Mouse (Mus musculus) MEL (cell line): Measurements from ENCODE around the gene Zfp652. TPM values are rescaled to one million over a fixed set of nuclear protein-coding genes. Genes with fewer than 3 reads are reported as not detected.

ENCODE experiments used
- DNase-seq: peaks from one replicate; pipeline ENCODE4 v3.0.0; 2011; ENCODE audit warnings: low read depth, low spot score
- H3K27ac ChIP-seq: 2 replicates; pipeline ENCODE4 v1.5.1; 2012; ENCODE audit warnings: low read depth, mild to moderate bottlenecking, control low read depth, low read length, moderate library complexity; ENCODE audit not compliant: control insufficient read depth
- H3K27me3 ChIP-seq, 2 experiments: fragments of 150-350 bp in 1 of 2; sonication (generic) in 1 of 2; 2 replicates each; pipeline ENCODE4 v1.6.1; 2012; ENCODE audit warnings: low read length in 2 of 2, mild to moderate bottlenecking in 2 of 2, improper control_type of control experiment in 1 of 2, moderate library complexity in 1 of 2; ENCODE audit not compliant: insufficient read depth in 2 of 2, control insufficient read depth in 1 of 2
- H3K36me3 ChIP-seq, 2 experiments: 2 replicates each; pipeline ENCODE4 v1.6.1; 2012 to 2014; ENCODE audit warnings: low read length in 2 of 2, improper control_type of control experiment in 1 of 2, inconsistent platforms in 1 of 2, mild to moderate bottlenecking in 1 of 2; ENCODE audit not compliant: insufficient read depth in 2 of 2, control insufficient read depth in 1 of 2
- H3K4me1 ChIP-seq, 2 experiments: fragments of 150-350 bp in 1 of 2; sonication (generic) in 1 of 2; 2 replicates each; pipeline ENCODE4 v1.6.1; 2012; ENCODE audit warnings: low read length in 2 of 2, improper control_type of control experiment in 1 of 2, mild to moderate bottlenecking in 1 of 2; ENCODE audit not compliant: insufficient read depth in 2 of 2, control insufficient read depth in 1 of 2
- H3K4me3 ChIP-seq, 2 experiments: fragments of 150-350 bp in 1 of 2; sonication (generic) in 1 of 2; 2 replicates each; pipeline ENCODE4 v1.5.1; 2012; ENCODE audit warnings: low read depth in 2 of 2, low read length in 2 of 2, mild to moderate bottlenecking in 2 of 2, moderate library complexity in 2 of 2, control low read depth in 1 of 2, improper control_type of control experiment in 1 of 2; ENCODE audit not compliant: control insufficient read depth in 1 of 2, insufficient read depth in 1 of 2
- H3K79me2 ChIP-seq: 2 replicates; pipeline ENCODE4 v1.6.1; 2012; ENCODE audit warnings: mild to moderate bottlenecking, low read length, moderate library complexity; ENCODE audit not compliant: control insufficient read depth, poor library complexity, insufficient read depth
- H3K9ac ChIP-seq: 2 replicates; pipeline ENCODE4 v1.6.1; 2012; ENCODE audit warnings: low read depth, mild to moderate bottlenecking, control low read depth, low read length, moderate library complexity; ENCODE audit not compliant: control insufficient read depth, poor library complexity, severe bottlenecking
- H3K9me3 ChIP-seq: fragments of 150-350 bp; sonication (generic); replicated peaks from 2 replicates; pipeline ENCODE4 v1.6.1; 2012; ENCODE audit warnings: mild to moderate bottlenecking, low read length, improper control_type of control experiment, moderate library complexity; ENCODE audit not compliant: insufficient read depth
- CHD1 ChIP-seq: IDR thresholded peaks from 2 replicates; pipeline ENCODE4 v1.6.1; 2012; ENCODE audit warnings: low read depth, mild to moderate bottlenecking, inconsistent platforms, low read length, improper control_type of control experiment
- CTCF ChIP-seq, 3 experiments: IDR thresholded peaks in 2 of 3; conservative IDR thresholded peaks in 1 of 3; 2 replicates each; pipeline ENCODE4 v1.5.1; 2011 to 2012; ENCODE audit warnings: low read length in 3 of 3, low read depth in 2 of 3, mild to moderate bottlenecking in 2 of 3, improper control_type of control experiment in 1 of 3, inconsistent platforms in 1 of 3, mixed read lengths in 1 of 3, moderate library complexity in 1 of 3; ENCODE audit not compliant: control insufficient read depth in 1 of 3, insufficient read depth in 1 of 3, poor library complexity in 1 of 3, severe bottlenecking in 1 of 3
- E2F4 ChIP-seq: IDR thresholded peaks from 2 replicates; pipeline ENCODE4 v1.6.1; 2011; ENCODE audit warnings: low read depth, low read length, improper control_type of control experiment, borderline replicate concordance
- ELF1 ChIP-seq: IDR thresholded peaks from 2 replicates; pipeline ENCODE4 v1.6.1; 2014; ENCODE audit warnings: low read depth, mild to moderate bottlenecking, inconsistent platforms, low read length, improper control_type of control experiment, moderate library complexity
- EP300 ChIP-seq, 2 experiments: IDR thresholded peaks; 2 replicates each; pipeline ENCODE4 v1.6.1; 2011; ENCODE audit warnings: improper control_type of control experiment in 2 of 2, low read length in 2 of 2, low read depth in 1 of 2, mild to moderate bottlenecking in 1 of 2
- ETS1 ChIP-seq: IDR thresholded peaks from 2 replicates; pipeline ENCODE4 v1.6.1; 2012; ENCODE audit warnings: low read depth, mild to moderate bottlenecking, inconsistent platforms, low read length, improper control_type of control experiment, moderate library complexity
- GABPA ChIP-seq: IDR thresholded peaks from 2 replicates; pipeline ENCODE4 v1.6.1; 2012; ENCODE audit warnings: low read depth, mild to moderate bottlenecking, inconsistent platforms, low read length, improper control_type of control experiment, moderate library complexity
- GATA1 ChIP-seq: IDR thresholded peaks from 2 replicates; pipeline ENCODE4 v1.6.1; 2011; ENCODE audit warnings: low read depth, low read length, improper control_type of control experiment
- JUND ChIP-seq: IDR thresholded peaks from 2 replicates; pipeline ENCODE4 v1.6.1; 2011; ENCODE audit warnings: low read depth, mild to moderate bottlenecking, improper control_type of control experiment, low read length
- MAFK ChIP-seq: IDR thresholded peaks from 2 replicates; pipeline ENCODE4 v1.6.1; 2011; ENCODE audit warnings: low read depth, mild to moderate bottlenecking, low read length, improper control_type of control experiment, borderline replicate concordance
- MYB ChIP-seq: IDR thresholded peaks from 2 replicates; pipeline ENCODE4 v1.6.1; 2011; ENCODE audit warnings: mild to moderate bottlenecking, low read depth, low read length, improper control_type of control experiment
- MYC ChIP-seq: IDR thresholded peaks from 2 replicates; pipeline ENCODE4 v1.6.1; 2011; ENCODE audit warnings: low read depth, mild to moderate bottlenecking, low read length, improper control_type of control experiment, moderate library complexity
- NRF1 ChIP-seq: IDR thresholded peaks from 2 replicates; pipeline ENCODE4 v1.6.1; 2014; ENCODE audit warnings: low read depth, mild to moderate bottlenecking, inconsistent platforms, low read length, improper control_type of control experiment, moderate library complexity; ENCODE audit not compliant: poor library complexity, insufficient read depth, severe bottlenecking
- POLR2A ChIP-seq, 2 experiments: IDR thresholded peaks; 2 replicates each; pipeline ENCODE4 v1.6.1; 2011 to 2012; ENCODE audit warnings: low read length in 2 of 2, mild to moderate bottlenecking in 2 of 2, control low read depth in 1 of 2, improper control_type of control experiment in 1 of 2, low read depth in 1 of 2, moderate library complexity in 1 of 2; ENCODE audit not compliant: control insufficient read depth in 1 of 2, insufficient read depth in 1 of 2, poor library complexity in 1 of 2
- RAD21 ChIP-seq: IDR thresholded peaks from 2 replicates; pipeline ENCODE4 v1.6.1; 2011; ENCODE audit warnings: mild to moderate bottlenecking, low read depth, low read length, improper control_type of control experiment
- SIN3A ChIP-seq: IDR thresholded peaks from 2 replicates; pipeline ENCODE4 v1.6.1; 2012; ENCODE audit warnings: low read length, improper control_type of control experiment, inconsistent platforms
- TAL1 ChIP-seq: IDR thresholded peaks from 2 replicates; pipeline ENCODE4 v1.6.1; 2012; ENCODE audit warnings: mild to moderate bottlenecking, inconsistent platforms, low read length, moderate library complexity, mixed read lengths
- TBP ChIP-seq: IDR thresholded peaks from 2 replicates; pipeline ENCODE4 v1.8.0; 2011; ENCODE audit warnings: low read depth, low read length, improper control_type of control experiment
- TCF12 ChIP-seq: IDR thresholded peaks from 2 replicates; pipeline ENCODE4 v1.6.1; 2014; ENCODE audit warnings: low read depth, mild to moderate bottlenecking, inconsistent platforms, low read length, improper control_type of control experiment, moderate library complexity
- ZC3H11A ChIP-seq: IDR thresholded peaks from 2 replicates; pipeline ENCODE4 v1.6.1; 2012; ENCODE audit warnings: low read depth, mild to moderate bottlenecking, inconsistent platforms, low read length, improper control_type of control experiment
- ZKSCAN1 ChIP-seq: IDR thresholded peaks from 2 replicates; pipeline ENCODE4 v1.6.1; 2012; ENCODE audit warnings: low read depth, mild to moderate bottlenecking, inconsistent platforms, low read length, improper control_type of control experiment, moderate library complexity
- ZMIZ1 ChIP-seq: IDR thresholded peaks from 2 replicates; pipeline ENCODE4 v1.6.1; 2012; ENCODE audit warnings: low read depth, mild to moderate bottlenecking, inconsistent platforms, low read length, improper control_type of control experiment, moderate library complexity
- ZNF384 ChIP-seq: IDR thresholded peaks from 2 replicates; pipeline ENCODE4 v1.6.1; 2012; ENCODE audit warnings: low read depth, mild to moderate bottlenecking, inconsistent platforms, low read length, improper control_type of control experiment
- polyA plus RNA-seq, 2 experiments: library from polyadenylated mRNA; stranded (reverse) in 1 of 2; unstranded in 1 of 2; fragments of >175 nt in 1 of 2; fragments of >200 nt in 1 of 2; gene quantifications; 2 replicates each; pipeline versions ENCODE4 v1.2.1 to v1.2.4; 2012; ENCODE audit warnings: low replicate concordance in 2 of 2, low read depth in 1 of 2; ENCODE audit not compliant: insufficient read length in 2 of 2, insufficient read depth in 1 of 2, missing spikeins in 1 of 2
- total RNA-seq: library from RNA; depleted of rRNA; stranded (reverse); fragments of 300-350 nt; gene quantifications from 2 replicates; pipeline ENCODE4 v1.2.3, GENCODE M21; 2012

Zfp652 gene
- total and polyA plus RNA-seq, 3 experiments = 19.3 to 38.5 (median 31.8) TPM

DNA sequence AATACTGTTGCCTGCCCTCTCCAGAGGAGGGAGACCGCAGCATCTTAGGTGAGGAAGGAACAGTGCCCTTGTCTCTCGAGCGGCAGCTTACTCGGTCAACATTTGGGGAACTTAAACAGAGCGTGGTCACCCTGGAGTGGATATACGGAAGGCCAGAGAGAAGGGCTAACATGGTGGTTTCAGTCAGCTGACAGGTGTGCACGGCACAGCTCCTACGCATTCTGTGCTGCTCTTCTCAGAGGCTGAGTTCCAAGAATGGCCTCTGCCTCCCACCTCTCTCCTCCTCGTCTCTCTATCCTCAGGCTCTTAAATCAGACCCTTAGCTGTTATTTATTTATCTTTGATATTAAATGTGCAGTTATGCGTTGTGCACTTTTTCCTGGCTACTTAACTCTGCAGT is 52.9 kb downstream of the Zfp652 start:
- Histone ChIP-seq H3K36me3 (peaks cover 0 to 40% of the 10 kb centered on the region in 2 experiments; a peak in 2 of 4 replicates), H3K4me3 (no peak overlapping the region), H3K79me2 (no peaks in the 10 kb centered on the region), H3K9ac (no peak overlapping the region), H3K4me1 (no peaks in the 10 kb centered on the region), H3K27me3 (no peaks in the 10 kb centered on the region), H3K9me3 (no peaks in the 10 kb centered on the region), H3K27ac (no peak overlapping the region)
- TF ChIP-seq ZC3H11A (no peak), SIN3A (no peak), TAL1 (no peak), CTCF (IDR thresholded peaks at IDR 0.05 in 2 of 3, conservative IDR thresholded peaks at IDR 0.05 in 1 of 3; ENCODE audit: control insufficient read depth in 1 of 3, insufficient read depth in 1 of 3, low read depth in 2 of 3, low read length in 3 of 3, poor library complexity in 1 of 3, severe bottlenecking in 1 of 3) (no peak), TBP (no peak), POLR2A (IDR thresholded peaks at IDR 0.05; ENCODE audit: control insufficient read depth in 1 of 2, insufficient read depth in 1 of 2, low read depth in 1 of 2, low read length in 2 of 2, poor library complexity in 1 of 2) (no peak), NRF1 (no peak), ZNF384 (no peak), GATA1 (no peak), MAFK (no peak)
- no peak for DNase-seq

DNA sequence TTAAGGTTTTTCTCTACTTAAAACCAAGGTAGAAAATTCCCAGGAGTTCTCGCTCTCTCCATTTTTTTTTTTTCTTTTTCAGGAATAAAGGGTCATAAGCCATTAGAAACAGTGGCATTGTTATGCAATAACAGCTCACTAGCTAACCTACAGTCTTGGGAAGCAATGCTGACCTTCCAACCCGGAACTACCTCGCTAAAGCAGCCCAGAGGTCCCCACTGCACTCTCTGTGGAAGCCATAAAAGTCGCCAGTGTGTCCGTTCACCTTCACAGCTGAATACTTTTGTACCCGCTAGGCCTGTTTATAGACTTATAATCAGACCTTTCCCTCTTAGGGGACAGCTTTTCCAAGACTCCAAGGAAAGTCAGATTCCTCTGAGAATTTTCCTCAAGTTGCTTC is 55.8 kb downstream of the Zfp652 start:
- no peaks in the 10 kb centered on the region for H3K9me3 ChIP-seq
- H3K4me3 ChIP-seq = no peak overlapping the region
- H3K4me1 ChIP-seq = peaks cover 0 to 3% of the 10 kb centered on the region in 2 experiments; a peak in 1 of 4 replicates
- no peaks in the 10 kb centered on the region for H3K79me2 ChIP-seq
- TF ChIP-seq E2F4 = no peak
- no peak for TF ChIP-seq MYB
- no peak for TF ChIP-seq TCF12
- no peak for TF ChIP-seq ELF1
- TF ChIP-seq ZKSCAN1 = no peak
- TF ChIP-seq ETS1 = no peak
- TF ChIP-seq TBP = no peak
- TF ChIP-seq SIN3A = no peak
- TF ChIP-seq EP300 (IDR thresholded peaks at IDR 0.05; ENCODE audit: low read depth in 1 of 2, low read length in 2 of 2) = no peak
- TF ChIP-seq ZNF384 = no peak
- no peak for TF ChIP-seq MAFK
- no peak for TF ChIP-seq ZMIZ1
- no peak for TF ChIP-seq RAD21
- TF ChIP-seq JUND = no peak
- TF ChIP-seq ZC3H11A = no peak
- TF ChIP-seq GABPA = no peak
- no peak for TF ChIP-seq CHD1
- no peak for TF ChIP-seq MYC
- H3K36me3 ChIP-seq = peaks cover 0 to 34% of the 10 kb centered on the region in 2 experiments; a peak in 2 of 4 replicates
- no peak overlapping the region for H3K27ac ChIP-seq
- no peaks in the 10 kb centered on the region for H3K27me3 ChIP-seq
- no peak for DNase-seq
- H3K9ac ChIP-seq = no peak overlapping the region
